8 mouse cellular contexts compared by ENCODE assay signal in the genomic region with DNA sequence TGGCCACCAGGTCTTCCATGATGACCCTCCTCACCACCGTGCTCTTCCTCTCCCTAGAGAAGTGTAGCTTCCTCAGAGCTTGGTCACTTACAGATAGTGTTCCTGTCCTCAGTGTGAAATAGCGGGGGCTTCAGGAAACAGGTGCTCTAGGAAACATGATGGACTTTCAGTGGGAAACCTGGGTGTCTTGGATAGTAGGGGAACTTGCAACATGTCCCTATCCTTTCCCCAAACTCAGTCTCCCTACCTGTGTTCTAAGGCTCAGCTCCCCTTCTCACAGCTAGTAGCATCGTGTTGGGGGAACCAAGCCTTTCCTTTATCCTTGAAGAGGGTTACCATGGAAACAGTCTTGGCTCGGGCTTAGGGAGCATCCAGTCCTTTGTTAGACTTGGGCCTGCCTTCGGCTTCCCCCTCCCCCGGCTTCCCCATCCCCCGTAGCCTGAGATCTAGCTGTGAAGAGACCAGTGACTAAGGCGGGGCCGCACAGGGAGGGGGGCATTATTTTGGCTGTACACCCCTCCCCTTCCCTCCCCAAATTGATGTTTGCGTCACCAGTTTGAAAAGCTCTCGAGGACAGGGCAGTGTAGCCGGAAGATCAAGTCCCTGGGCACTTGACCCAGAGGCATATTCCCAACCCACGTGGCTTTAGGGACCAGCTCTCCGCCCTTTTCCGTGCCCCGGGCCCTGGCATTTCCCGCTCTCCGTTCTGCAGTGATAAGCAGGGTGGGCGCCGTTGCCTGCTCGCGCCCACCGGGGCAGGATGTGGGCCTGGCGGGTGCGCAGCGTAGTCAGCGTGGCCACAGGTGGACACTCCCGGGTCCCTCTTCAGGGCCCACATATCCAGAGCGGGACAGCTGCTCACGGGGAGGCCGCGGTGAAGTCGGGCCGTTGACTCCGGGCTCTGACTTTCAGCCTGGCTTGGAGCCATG.
DNase-seq lines count a peak whose midpoint lies in the region; ATAC-seq lines count a peak whose summit lies in the region.

No protein-coding gene starts in this region.

- no peak for ATAC-seq in megakaryocyte, adult 5-6 weeks (ENCODE audit: poor library complexity, severe bottlenecking)
- ATAC-seq in intestine, embryonic 14.5 days (replicated peaks; ENCODE audit: low FRiP score, low TSS enrichment, low read depth) = peak; percentile 13
- peak; percentile 82 for ATAC-seq in midbrain, embryonic 16.5 days
- ATAC-seq in erythroblast, adult 5-6 weeks (replicated peaks; ENCODE audit: low FRiP score, poor library complexity, severe bottlenecking) = no peak

- peak overlapping the region; percentile 39 for H3K4me2 ChIP-seq in intestine, embryonic 14.5 days (ENCODE audit: low read length)
- H3K4me2 ChIP-seq in midbrain, embryonic 16.5 days (ENCODE audit: low read length) = peak overlapping the region; percentile 72

- peaks cover 97% of the 10 kb centered on the region for H3K27me3 ChIP-seq in megakaryocyte, embryonic 14.5 days (replicated peaks)
- H3K27me3 ChIP-seq in intestine, embryonic 14.5 days (replicated peaks; ENCODE audit: control insufficient read depth, insufficient read depth, low read length) = peaks cover 79% of the 10 kb centered on the region
- no peaks in the 10 kb centered on the region for H3K27me3 ChIP-seq in midbrain, embryonic 16.5 days (ENCODE audit: control insufficient read depth, insufficient read depth, low read depth, low read length)

- H3K4me1 ChIP-seq in megakaryocyte, embryonic 14.5 days = peaks cover 21% of the 10 kb centered on the region
- no peaks in the 10 kb centered on the region for H3K4me1 ChIP-seq in intestine, embryonic 14.5 days (replicated peaks; ENCODE audit: control insufficient read depth, insufficient read depth, low read length)
- H3K4me1 ChIP-seq in midbrain, embryonic 16.5 days (ENCODE audit: control insufficient read depth, insufficient read depth, low read length) = peaks cover 24% of the 10 kb centered on the region

- no peaks in the 10 kb centered on the region for H3K9me3 ChIP-seq in megakaryocyte, embryonic 14.5 days
- H3K9me3 ChIP-seq in intestine, embryonic 14.5 days (ENCODE audit: control insufficient read depth, low read length) = no peaks in the 10 kb centered on the region
- H3K9me3 ChIP-seq in midbrain, embryonic 16.5 days (replicated peaks; ENCODE audit: control insufficient read depth, low read length, poor library complexity, severe bottlenecking) = no peaks in the 10 kb centered on the region

- no peak overlapping the region for H3K9ac ChIP-seq in intestine, embryonic 14.5 days (ENCODE audit: low read length)
- H3K9ac ChIP-seq in midbrain, embryonic 16.5 days (ENCODE audit: low read depth, low read length) = peak overlapping the region; percentile 66

- DNase-seq in adrenal gland, adult 2 months = peak; percentile 5
- DNase-seq in adrenal gland, postnatal 14 days = no peak
- DNase-seq in intestine, embryonic 14.5 days (ENCODE audit: low spot score) = no peak
- DNase-seq in spleen, adult 18-20 months = no peak

- no peak overlapping the region for H3K27ac ChIP-seq in intestine, embryonic 14.5 days (ENCODE audit: low read depth)
- peak overlapping the region; percentile 89 for H3K27ac ChIP-seq in midbrain, embryonic 16.5 days (ENCODE audit: low read length)

- H3K4me3 ChIP-seq in megakaryocyte, embryonic 14.5 days (replicated peaks) = peak overlapping the region; percentile 76
- peak overlapping the region; percentile 13 for H3K4me3 ChIP-seq in intestine, embryonic 14.5 days (ENCODE audit: low read depth, low read length)
- H3K4me3 ChIP-seq in midbrain, embryonic 16.5 days (ENCODE audit: low read depth, low read length) = peak overlapping the region; percentile 33

- 6% methylated on average over 35 of the region's 35 CpGs for WGBS in intestine, embryonic 14.5 days
- WGBS in midbrain, embryonic 16.5 days = 2% methylated on average over 32 of the region's 35 CpGs

- no peaks in the 10 kb centered on the region for H3K36me3 ChIP-seq in megakaryocyte, embryonic 14.5 days (replicated peaks; ENCODE audit: low read length)
- no peaks in the 10 kb centered on the region for H3K36me3 ChIP-seq in intestine, embryonic 14.5 days (ENCODE audit: control insufficient read depth, insufficient read depth, low read length)
- no peaks in the 10 kb centered on the region for H3K36me3 ChIP-seq in midbrain, embryonic 16.5 days (ENCODE audit: control insufficient read depth, insufficient read depth, low read length)

Comparison
In these comparisons a context has a peak if more than half of its experiments do, and no peak if none do; other contexts are left out.
1. H3K4me3 ChIP-seq: peak in every context shown above with its lines; median percentile 76 in megakaryocyte, embryonic 14.5 days; 33 in midbrain, embryonic 16.5 days; 13 in intestine, embryonic 14.5 days.
2. ATAC-seq: peak in intestine, embryonic 14.5 days (single experiment) and midbrain, embryonic 16.5 days (single experiment); none in megakaryocyte, adult 5-6 weeks (single experiment) and erythroblast, adult 5-6 weeks (single experiment).